Mouse (Mus musculus) CH12.LX (cell line): Measurements from ENCODE around the gene Ngfr.

Experiments
- ELF1 ChIP-seq: IDR thresholded peaks from 2 replicates; pipeline ENCODE4 v1.6.1; 2014; ENCODE audit warnings: low read depth, mild to moderate bottlenecking, inconsistent platforms, low read length, improper control_type of control experiment
- JUND ChIP-seq: conservative IDR thresholded peaks from 2 replicates; pipeline ENCODE4 v1.6.1; 2011; ENCODE audit warnings: low read depth, low read length, improper control_type of control experiment
- SIN3A ChIP-seq: IDR thresholded peaks from 2 replicates; pipeline ENCODE4 v1.6.1; 2012; ENCODE audit warnings: low read length, improper control_type of control experiment, inconsistent platforms
- TCF12 ChIP-seq: IDR thresholded peaks from 2 replicates; pipeline ENCODE4 v1.6.1; 2014; ENCODE audit warnings: low read depth, mild to moderate bottlenecking, inconsistent platforms, low read length, improper control_type of control experiment
- ZC3H11A ChIP-seq: IDR thresholded peaks from 2 replicates; pipeline ENCODE4 v1.6.1; 2012; ENCODE audit warnings: low read depth, mild to moderate bottlenecking, inconsistent platforms, low read length, improper control_type of control experiment

- TF ChIP-seq TCF12: peak; percentile 81; the same call in 1 of the 2 replicates
- no peak for TF ChIP-seq JUND
- TF ChIP-seq ELF1: no peak
- TF ChIP-seq ZC3H11A: peak; percentile 68
- TF ChIP-seq SIN3A: peak; percentile 80
These were observed 67.0 kb downstream of the Ngfr start for GRCm38 (mm10) chr11:95520456-95521072.
